Mouse (Mus musculus) C2C12 (cell line): ENCODE measurements around the gene Uso1. TPM values are rescaled to one million over a fixed set of nuclear protein-coding genes. Genes with fewer than 3 reads are reported as not detected.

Experiments used
- H3K27me3 ChIP-seq: one replicate; pipeline ENCODE4 v1.6.1; 2011; ENCODE audit not compliant: control insufficient read depth, insufficient read depth, insufficient read length
- H3K36me3 ChIP-seq: one replicate; pipeline ENCODE4 v1.6.1; 2011; ENCODE audit not compliant: control insufficient read depth, insufficient read depth
- H3K4me3 ChIP-seq: one replicate; pipeline ENCODE4 v1.5.1; 2011; ENCODE audit warnings: mild to moderate bottlenecking, control low read depth; ENCODE audit not compliant: poor library complexity, insufficient read depth, severe bottlenecking
- H3K79me2 ChIP-seq: one replicate; pipeline ENCODE4 v1.6.1; 2011; ENCODE audit not compliant: control insufficient read depth, insufficient read depth
- H3K79me3 ChIP-seq: one replicate; pipeline ENCODE4 v1.6.1; 2011; ENCODE audit warnings: low read depth, control low read depth
- H3ac ChIP-seq: one replicate; pipeline ENCODE3; 2011; ENCODE audit warnings: low read depth; ENCODE audit not compliant: control insufficient read depth, insufficient read length
- CEBPB ChIP-seq: IDR thresholded peaks from one replicate; pipeline ENCODE4 v1.6.1; 2011; ENCODE audit warnings: low read depth, mild to moderate bottlenecking, control low read depth, moderate library complexity
- CTCF ChIP-seq: IDR thresholded peaks from one replicate; pipeline ENCODE4 v1.5.1; 2011; ENCODE audit not compliant: control insufficient read depth, insufficient read depth, insufficient read length
- FOSL1 ChIP-seq: IDR thresholded peaks from one replicate; pipeline ENCODE4 v1.8.0; 2011; ENCODE audit warnings: mild to moderate bottlenecking, low read length; ENCODE audit not compliant: poor library complexity, insufficient read depth, severe bottlenecking
- MAX ChIP-seq: IDR thresholded peaks from one replicate; pipeline ENCODE4 v1.6.1; 2011; ENCODE audit warnings: mild to moderate bottlenecking, control low read depth
- MYOD1 ChIP-seq: IDR thresholded peaks from one replicate; pipeline ENCODE4 v1.6.1; 2011; ENCODE audit warnings: low read depth; ENCODE audit not compliant: control insufficient read depth, insufficient read length
- MYOG ChIP-seq: IDR thresholded peaks from one replicate; pipeline ENCODE4 v1.6.1; 2011; ENCODE audit not compliant: control insufficient read depth, insufficient read length; ENCODE audit errors: extremely low read depth
- USF1 ChIP-seq: IDR thresholded peaks from one replicate; pipeline ENCODE4 v1.6.1; 2011; ENCODE audit warnings: low read depth, mild to moderate bottlenecking, control low read depth, moderate library complexity
- polyA plus RNA-seq: library from polyadenylated mRNA; unstranded; fragments of >200 nt; fragmentation: generic; extraction: Trizol; gene quantifications from one replicate; pipeline ENCODE4 v1.2.1, GENCODE M21; 2012; ENCODE audit warnings: missing spikeins

The Uso1 gene
- polyA plus RNA-seq, 1 experiment = 27.3 TPM

DNA sequence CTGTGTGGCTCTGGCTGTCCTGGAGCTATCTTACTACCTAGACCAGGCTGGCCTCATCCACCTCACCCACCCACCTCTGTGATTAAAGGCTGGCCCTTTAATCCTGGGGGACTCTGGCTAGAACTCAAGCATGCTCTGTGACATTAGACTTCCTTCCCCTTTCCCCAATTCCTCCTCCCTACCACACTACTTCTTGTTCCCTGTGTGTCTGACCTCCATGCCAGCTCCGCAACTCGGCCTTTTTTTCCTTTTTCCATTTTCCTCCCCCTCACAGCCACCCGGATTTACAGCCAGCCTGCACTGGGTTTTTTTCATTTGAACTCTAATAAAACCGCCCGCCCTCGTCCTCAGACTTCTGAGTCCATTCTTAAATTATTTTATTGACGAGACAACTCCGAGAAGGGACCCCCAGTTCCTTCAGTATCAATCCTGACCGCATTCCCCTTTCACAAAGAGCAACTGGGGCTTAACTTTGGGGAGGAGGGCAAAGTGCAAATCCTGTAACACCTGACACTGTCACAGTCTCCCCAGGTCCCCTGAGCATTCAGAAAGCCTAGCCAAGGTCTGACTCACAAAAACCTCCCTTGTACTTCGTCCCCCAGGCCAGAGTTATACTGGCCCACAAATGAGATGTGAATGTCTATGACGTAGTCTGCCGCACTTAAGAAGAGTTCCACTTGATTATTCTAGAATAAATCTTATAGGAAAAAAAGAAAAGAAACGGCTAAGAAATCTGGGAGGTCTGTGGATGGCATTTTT lies 39.2 kb upstream of the Uso1 start:
- H3ac ChIP-seq = no peak overlapping the region
- H3K79me2 ChIP-seq = no peaks in the 10 kb centered on the region
- H3K79me3 ChIP-seq = no peaks in the 10 kb centered on the region
- H3K4me3 ChIP-seq = no peak overlapping the region
- TF ChIP-seq FOSL1 (no peak), CTCF (no peak), CEBPB (no peak)
- H3K27me3 ChIP-seq = no peaks in the 10 kb centered on the region
- H3K36me3 ChIP-seq = no peaks in the 10 kb centered on the region

DNA sequence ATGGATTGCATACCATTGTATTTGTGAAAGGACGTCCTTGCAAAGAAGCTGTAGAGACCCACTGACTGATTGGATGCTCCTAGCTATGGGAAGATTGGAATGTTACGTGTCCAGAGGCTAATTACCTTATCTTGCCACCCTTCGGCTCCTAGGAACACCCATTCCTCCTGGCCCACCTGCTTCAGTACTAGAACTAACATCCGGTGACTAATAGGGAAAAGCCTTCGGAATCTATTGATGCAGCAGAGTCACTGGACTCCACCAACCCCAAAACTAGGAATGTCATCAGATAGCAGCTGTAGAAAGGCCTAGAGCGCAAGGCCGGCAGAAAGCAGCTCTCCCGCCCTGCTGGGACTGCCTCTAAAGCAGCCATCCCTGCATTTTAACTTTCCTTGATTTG lies 36.1 kb upstream of the Uso1 start:
- TF ChIP-seq MYOD1 (no peak), CEBPB (no peak), USF1 (no peak), MAX (no peak), CTCF (no peak), FOSL1 (no peak), MYOG (no peak)
- H3K79me2 ChIP-seq = no peaks in the 10 kb centered on the region
- no peak overlapping the region for H3ac ChIP-seq

DNA sequence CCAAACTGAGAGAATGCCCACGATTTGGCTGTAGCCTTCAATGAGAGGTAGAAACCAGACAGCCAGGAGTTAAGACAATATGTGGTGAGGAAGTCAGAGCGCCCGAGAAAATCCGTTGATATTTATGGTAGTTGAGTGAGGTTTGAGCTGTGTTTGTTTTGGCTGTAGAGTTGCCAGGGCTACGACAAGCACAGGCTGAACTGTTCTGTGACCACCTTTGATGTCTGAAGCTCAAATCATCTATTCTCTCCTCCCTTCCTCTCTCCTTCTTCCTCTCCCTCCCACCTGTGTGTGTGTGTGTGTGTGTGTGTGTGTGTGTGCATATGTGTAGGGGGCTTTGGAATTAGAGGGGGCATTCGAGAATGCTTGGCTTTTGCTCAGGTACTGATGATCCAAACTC lies 34.7 kb upstream of the Uso1 start:
- Histone ChIP-seq H3K79me2 (no peaks in the 10 kb centered on the region), H3K79me3 (no peaks in the 10 kb centered on the region), H3K27me3 (no peaks in the 10 kb centered on the region), H3K4me3 (no peak overlapping the region), H3ac (no peak overlapping the region), H3K36me3 (no peaks in the 10 kb centered on the region)
- TF ChIP-seq FOSL1 (no peak), MYOD1 (no peak), MAX (no peak), CTCF (no peak), USF1 (no peak), CEBPB (no peak), MYOG (no peak)

More for the DNA sequence above, 36.1 kb upstream of the Uso1 start:
- Histone ChIP-seq H3K4me3 (no peak overlapping the region), H3K27me3 (no peaks in the 10 kb centered on the region), H3K36me3 (no peaks in the 10 kb centered on the region), H3K79me3 (no peaks in the 10 kb centered on the region)

DNA sequence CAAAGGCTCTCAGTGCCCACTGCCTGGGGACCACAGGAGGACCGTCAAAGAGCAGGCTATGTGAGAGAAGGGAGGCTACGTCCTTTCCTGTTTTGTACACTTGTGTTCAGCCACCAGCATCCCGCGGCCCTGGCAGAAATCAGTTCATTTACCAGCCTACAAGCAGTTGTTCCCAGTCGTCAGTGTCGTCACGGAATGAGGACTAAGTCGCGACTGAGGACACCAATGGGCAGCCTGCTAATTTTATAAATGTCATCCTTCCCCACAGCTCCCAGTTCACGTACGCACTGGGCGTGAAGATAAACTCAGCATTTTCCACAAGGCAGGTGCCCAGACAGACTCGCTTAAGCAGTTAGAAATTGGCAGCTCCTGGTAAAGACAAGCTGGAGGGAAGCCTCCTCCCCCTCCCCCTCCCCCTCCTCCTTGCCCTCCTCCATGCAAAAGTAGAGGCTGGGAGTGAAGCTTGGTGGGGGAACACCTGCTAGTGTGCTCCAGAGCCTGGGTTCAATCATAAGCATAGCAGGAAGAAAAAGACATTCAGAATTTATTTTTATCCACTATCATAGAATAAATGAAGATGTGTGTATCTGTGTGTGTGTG lies 33.8 kb upstream of the Uso1 start:
- H3ac ChIP-seq = no peak overlapping the region
- no peak overlapping the region for H3K4me3 ChIP-seq
- H3K79me3 ChIP-seq = no peaks in the 10 kb centered on the region
- H3K79me2 ChIP-seq = no peaks in the 10 kb centered on the region
- H3K36me3 ChIP-seq = no peaks in the 10 kb centered on the region
- no peak for TF ChIP-seq FOSL1
- TF ChIP-seq MAX = no peak
- no peak for TF ChIP-seq MYOD1
- TF ChIP-seq MYOG = no peak
- TF ChIP-seq CEBPB = no peak
- no peak for TF ChIP-seq USF1
- no peak for TF ChIP-seq CTCF
- H3K27me3 ChIP-seq = no peaks in the 10 kb centered on the region

DNA sequence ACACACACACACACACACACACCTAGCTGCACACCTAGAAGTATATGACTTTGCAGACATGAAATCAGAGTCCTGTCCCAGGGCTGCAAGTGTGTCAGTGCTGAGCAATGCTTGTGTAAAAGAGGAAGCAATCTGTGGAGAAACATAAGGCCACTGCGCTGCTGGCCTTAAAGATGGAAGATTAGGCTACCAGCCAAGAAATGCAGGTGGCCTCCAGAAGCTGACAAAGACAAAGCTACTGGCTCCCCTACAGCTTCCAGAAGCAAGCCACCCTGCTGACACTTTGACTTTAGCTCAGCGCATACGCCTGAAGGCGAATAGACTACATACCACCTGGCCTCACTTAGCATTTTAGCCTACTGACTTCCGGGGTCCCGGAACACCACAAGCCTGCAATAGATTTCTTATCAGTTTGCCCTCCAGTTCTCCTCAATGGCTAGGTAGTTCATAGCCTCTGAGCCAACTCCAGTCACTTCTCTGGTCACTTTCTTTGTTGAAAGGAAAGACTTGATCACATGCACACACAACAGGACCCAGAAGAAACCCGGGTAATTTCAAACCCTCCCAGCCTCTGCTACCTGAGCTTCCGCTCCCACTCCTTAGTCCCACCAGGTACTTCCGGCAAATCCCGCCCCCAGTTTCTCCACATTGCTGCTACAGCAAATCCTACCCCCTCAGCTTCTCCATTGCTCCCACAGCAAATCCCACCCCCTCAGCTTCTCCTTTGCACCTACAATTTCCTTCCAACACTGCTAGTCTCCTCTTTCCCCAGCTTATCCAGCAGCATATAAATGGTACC lies 31.2 kb upstream of the Uso1 start:
- TF ChIP-seq CEBPB (no peak), MYOG (no peak), MYOD1 (no peak), CTCF (no peak), USF1 (no peak), MAX (no peak), FOSL1 (no peak)
- no peaks in the 10 kb centered on the region for H3K79me2 ChIP-seq
- no peak overlapping the region for H3K4me3 ChIP-seq
- no peak overlapping the region for H3ac ChIP-seq
- H3K79me3 ChIP-seq = no peaks in the 10 kb centered on the region
- no peaks in the 10 kb centered on the region for H3K36me3 ChIP-seq
- H3K27me3 ChIP-seq = no peaks in the 10 kb centered on the region

DNA sequence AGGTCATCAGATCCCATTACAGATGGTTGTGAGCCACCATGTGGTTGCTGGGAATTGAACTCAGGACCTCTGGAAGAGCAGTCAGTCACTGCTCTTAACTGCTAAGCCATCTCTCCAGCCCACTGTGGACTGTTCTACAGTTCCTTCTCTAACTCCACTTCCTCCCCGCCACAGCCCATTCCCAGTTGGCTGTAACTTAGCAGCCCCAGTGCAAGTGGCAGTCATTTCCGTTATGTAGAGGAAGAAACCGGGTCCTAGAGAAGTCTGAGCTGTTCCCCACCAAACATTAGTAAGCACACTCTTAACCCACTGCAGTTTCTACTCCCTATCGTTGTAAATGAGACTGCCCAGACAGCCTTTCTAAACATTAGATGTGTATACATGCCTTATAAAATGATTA lies 30.5 kb upstream of the Uso1 start:
- Histone ChIP-seq H3K79me2 (no peaks in the 10 kb centered on the region), H3K4me3 (no peak overlapping the region), H3K36me3 (no peaks in the 10 kb centered on the region), H3K79me3 (no peaks in the 10 kb centered on the region), H3ac (no peak overlapping the region), H3K27me3 (no peaks in the 10 kb centered on the region)
- no peak for TF ChIP-seq MYOG
- no peak for TF ChIP-seq MAX
- no peak for TF ChIP-seq CTCF
- no peak for TF ChIP-seq CEBPB
- no peak for TF ChIP-seq FOSL1
- TF ChIP-seq USF1 = no peak
- TF ChIP-seq MYOD1 = no peak
